Mouse (Mus musculus): ENCODE results near the gene Nr3c2. TPM values are rescaled to one million over a fixed set of nuclear protein-coding genes. Genes with fewer than 3 reads are reported as not detected.

The Nr3c2 gene
- total RNA-seq, 1 experiment = 1.4 TPM

DNA sequence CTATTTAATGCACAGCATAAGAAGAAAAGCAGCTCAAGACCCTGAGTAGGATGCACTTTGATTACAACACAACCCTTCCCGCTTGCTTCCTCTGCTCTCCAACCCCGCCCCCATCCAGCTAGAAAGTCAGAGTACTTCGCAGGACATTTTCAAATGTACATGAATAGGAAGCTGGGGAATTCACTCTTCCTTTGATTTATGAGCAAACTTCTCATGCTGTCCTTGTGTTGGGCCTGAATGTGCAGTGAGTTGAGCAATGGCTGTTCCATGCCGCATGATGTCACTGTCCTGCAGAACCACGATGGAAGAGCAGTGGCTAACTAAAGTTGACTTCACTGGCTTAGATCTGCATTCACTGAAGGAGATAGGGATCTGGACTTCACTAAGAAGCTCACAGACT, 376.3 kb downstream of the Nr3c2 start:
- H3K9ac ChIP-seq (ENCODE audit: insufficient read depth, low read depth, low read length, poor library complexity, severe bottlenecking) = no peak overlapping the region
- in situ Hi-C loops (cut with MboI; ENCODE audit: low sequenced_read_pairs in 2 of 2, unreplicated experiment in 2 of 2) = no loop called here
- no peak overlapping the region for H3K4me3 ChIP-seq (ENCODE audit: insufficient read depth in 1 of 2, low read depth in 1 of 2, low read length in 2 of 2, poor library complexity in 1 of 2, severe bottlenecking in 1 of 2)

DNA sequence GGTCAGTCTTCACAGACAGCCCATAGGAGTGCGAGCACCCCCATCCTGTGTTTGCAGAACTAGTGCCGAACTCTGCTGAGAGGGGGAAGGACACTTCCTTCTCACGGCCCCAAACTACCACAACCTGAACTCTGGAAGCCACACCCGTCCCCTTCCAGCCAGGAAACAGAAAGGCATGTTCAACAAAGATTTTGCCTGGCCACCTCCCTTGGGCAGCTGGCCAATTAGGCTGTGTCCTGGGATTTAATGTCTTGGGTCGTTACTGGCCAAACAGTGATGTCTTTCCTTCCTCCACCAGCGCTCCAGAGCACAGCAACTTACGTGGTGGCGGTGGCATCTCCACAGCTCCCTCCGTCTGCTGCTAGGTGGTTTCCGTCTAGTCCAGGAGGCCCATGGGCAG, 377.6 kb downstream of the Nr3c2 start:
- Histone ChIP-seq H3K9ac (ENCODE audit: insufficient read depth, low read depth, low read length, poor library complexity, severe bottlenecking) (no peak overlapping the region), H3K4me1 (ENCODE audit: control insufficient read depth in 2 of 2, insufficient read depth in 2 of 2, low read length in 2 of 2, poor library complexity in 1 of 2) (no peaks in the 10 kb centered on the region; a peak in 1 of 4 replicates), H3K4me3 (ENCODE audit: insufficient read depth in 1 of 2, low read depth in 1 of 2, low read length in 2 of 2, poor library complexity in 1 of 2, severe bottlenecking in 1 of 2) (no peak overlapping the region), H3K9me3 (ENCODE audit: control insufficient read depth, insufficient read depth, low read depth, low read length) (no peaks in the 10 kb centered on the region), H3K27ac (ENCODE audit: insufficient read depth, low read depth, low read length, poor library complexity, severe bottlenecking) (no peak overlapping the region; the same call in 1 of the 2 replicates), H3K36me3 (ENCODE audit: control insufficient read depth, insufficient read depth, low read length, poor library complexity, severe bottlenecking) (0 out of 2 replicates have a peak, but pooled peaks cover 2% of the 10 kb centered on the region)
- in situ Hi-C loops (cut with MboI; ENCODE audit: low sequenced_read_pairs in 2 of 2, unreplicated experiment in 2 of 2) = no loop called here
- no peak for DNase-seq (ENCODE audit: low read depth, low spot score)
- TF ChIP-seq ZNF384 (IDR thresholded peaks at IDR 0.05; ENCODE audit: low read depth, low read length) (no peak), HCFC1 (IDR thresholded peaks at IDR 0.05; ENCODE audit: borderline replicate concordance, insufficient read depth, low read length) (no peak), MAFK (IDR thresholded peaks at IDR 0.05; ENCODE audit: insufficient read depth, low read depth, low read length) (no peak)

More for the DNA sequence above, 376.3 kb downstream of the Nr3c2 start:
- Histone ChIP-seq H3K27ac (ENCODE audit: insufficient read depth, low read depth, low read length, poor library complexity, severe bottlenecking) (no peak overlapping the region), H3K4me1 (ENCODE audit: control insufficient read depth in 2 of 2, insufficient read depth in 2 of 2, low read length in 2 of 2, poor library complexity in 1 of 2) (no peaks in the 10 kb centered on the region; a peak in 1 of 4 replicates), H3K9me3 (ENCODE audit: control insufficient read depth, insufficient read depth, low read depth, low read length) (no peaks in the 10 kb centered on the region), H3K36me3 (ENCODE audit: control insufficient read depth, insufficient read depth, low read length, poor library complexity, severe bottlenecking) (0 out of 2 replicates have a peak, but pooled peaks cover 2% of the 10 kb centered on the region)
- TF ChIP-seq HCFC1 (IDR thresholded peaks at IDR 0.05; ENCODE audit: borderline replicate concordance, insufficient read depth, low read length) (no peak), MAFK (IDR thresholded peaks at IDR 0.05; ENCODE audit: insufficient read depth, low read depth, low read length) (no peak), ZNF384 (IDR thresholded peaks at IDR 0.05; ENCODE audit: low read depth, low read length) (no peak), CHD2 (IDR thresholded peaks at IDR 0.05; ENCODE audit: low read depth, low read length) (no peak), ZC3H11A (IDR thresholded peaks at IDR 0.05; ENCODE audit: borderline replicate concordance, low read depth, low read length) (no peak)
- DNase-seq (ENCODE audit: low read depth, low spot score) = no peak

DNA sequence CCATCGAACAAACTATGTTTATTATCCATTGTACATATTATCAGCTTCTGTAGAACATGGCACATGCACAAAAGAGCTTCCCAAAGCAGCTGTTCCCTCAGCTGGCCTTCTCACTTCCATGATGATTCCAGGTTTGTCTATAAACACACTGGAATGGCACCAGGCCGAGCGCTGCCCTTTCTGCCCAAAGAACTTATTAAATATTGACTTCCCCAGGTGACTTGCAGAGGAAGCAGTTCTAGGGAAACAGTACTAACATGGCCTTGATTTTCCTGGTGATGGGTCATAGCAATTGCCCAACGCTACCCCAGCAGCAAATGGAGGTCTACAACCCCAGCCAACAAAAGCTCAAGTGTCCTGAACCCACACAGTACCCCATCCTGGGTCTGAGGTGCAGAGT, 379.0 kb downstream of the Nr3c2 start:
- Histone ChIP-seq H3K4me3 (ENCODE audit: insufficient read depth in 1 of 2, low read depth in 1 of 2, low read length in 2 of 2, poor library complexity in 1 of 2, severe bottlenecking in 1 of 2) (no peak overlapping the region), H3K4me1 (ENCODE audit: control insufficient read depth in 2 of 2, insufficient read depth in 2 of 2, low read length in 2 of 2, poor library complexity in 1 of 2) (no peaks in the 10 kb centered on the region), H3K9ac (ENCODE audit: insufficient read depth, low read depth, low read length, poor library complexity, severe bottlenecking) (no peak overlapping the region), H3K9me3 (ENCODE audit: control insufficient read depth, insufficient read depth, low read depth, low read length) (no peaks in the 10 kb centered on the region), H3K27ac (ENCODE audit: insufficient read depth, low read depth, low read length, poor library complexity, severe bottlenecking) (no peak overlapping the region), H3K36me3 (ENCODE audit: control insufficient read depth, insufficient read depth, low read length, poor library complexity, severe bottlenecking) (0 out of 2 replicates have a peak, but pooled peaks cover 2% of the 10 kb centered on the region)
- TF ChIP-seq MAFK (IDR thresholded peaks at IDR 0.05; ENCODE audit: insufficient read depth, low read depth, low read length) = no peak
- no peak for DNase-seq (ENCODE audit: low read depth, low spot score)
- in situ Hi-C loops (cut with MboI; ENCODE audit: low sequenced_read_pairs in 2 of 2, unreplicated experiment in 2 of 2) = no loop called here

DNA sequence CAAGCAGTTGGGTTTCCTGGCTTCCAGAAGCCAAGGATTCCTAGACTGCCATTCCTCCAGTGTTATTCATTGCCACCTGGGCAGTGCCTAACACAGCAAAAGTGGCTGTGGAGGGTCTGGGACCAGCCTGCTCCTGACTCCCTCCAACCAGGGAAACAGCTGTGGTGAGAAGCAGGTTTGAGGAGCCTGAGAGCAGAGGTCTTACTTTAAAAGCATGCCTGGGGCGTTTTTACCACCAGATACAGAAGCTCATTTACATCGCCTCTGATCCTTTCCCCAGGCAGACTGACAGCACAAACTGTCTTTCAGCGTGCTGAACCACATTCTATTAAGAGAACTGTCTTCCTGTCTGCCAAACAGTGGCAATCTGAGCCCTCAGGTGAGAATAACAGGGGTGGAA, 380.7 kb downstream of the Nr3c2 start:
- no peak overlapping the region for H3K9ac ChIP-seq (ENCODE audit: insufficient read depth, low read depth, low read length, poor library complexity, severe bottlenecking)
- in situ Hi-C loops (cut with MboI; ENCODE audit: low sequenced_read_pairs in 2 of 2, unreplicated experiment in 2 of 2) = no loop called here
- TF ChIP-seq CHD2 (IDR thresholded peaks at IDR 0.05; ENCODE audit: low read depth, low read length) = no peak
- no peak overlapping the region for H3K27ac ChIP-seq (ENCODE audit: insufficient read depth, low read depth, low read length, poor library complexity, severe bottlenecking)
- H3K9me3 ChIP-seq (ENCODE audit: control insufficient read depth, insufficient read depth, low read depth, low read length) = no peaks in the 10 kb centered on the region
- no peaks in the 10 kb centered on the region for H3K4me1 ChIP-seq (ENCODE audit: control insufficient read depth in 2 of 2, insufficient read depth in 2 of 2, low read length in 2 of 2, poor library complexity in 1 of 2)
- H3K4me3 ChIP-seq (ENCODE audit: insufficient read depth in 1 of 2, low read depth in 1 of 2, low read length in 2 of 2, poor library complexity in 1 of 2, severe bottlenecking in 1 of 2) = no peak overlapping the region
- no peak for DNase-seq (ENCODE audit: low read depth, low spot score)
- H3K36me3 ChIP-seq (ENCODE audit: control insufficient read depth, insufficient read depth, low read length, poor library complexity, severe bottlenecking) = 0 out of 2 replicates have a peak, but pooled peaks cover 2% of the 10 kb centered on the region

DNA sequence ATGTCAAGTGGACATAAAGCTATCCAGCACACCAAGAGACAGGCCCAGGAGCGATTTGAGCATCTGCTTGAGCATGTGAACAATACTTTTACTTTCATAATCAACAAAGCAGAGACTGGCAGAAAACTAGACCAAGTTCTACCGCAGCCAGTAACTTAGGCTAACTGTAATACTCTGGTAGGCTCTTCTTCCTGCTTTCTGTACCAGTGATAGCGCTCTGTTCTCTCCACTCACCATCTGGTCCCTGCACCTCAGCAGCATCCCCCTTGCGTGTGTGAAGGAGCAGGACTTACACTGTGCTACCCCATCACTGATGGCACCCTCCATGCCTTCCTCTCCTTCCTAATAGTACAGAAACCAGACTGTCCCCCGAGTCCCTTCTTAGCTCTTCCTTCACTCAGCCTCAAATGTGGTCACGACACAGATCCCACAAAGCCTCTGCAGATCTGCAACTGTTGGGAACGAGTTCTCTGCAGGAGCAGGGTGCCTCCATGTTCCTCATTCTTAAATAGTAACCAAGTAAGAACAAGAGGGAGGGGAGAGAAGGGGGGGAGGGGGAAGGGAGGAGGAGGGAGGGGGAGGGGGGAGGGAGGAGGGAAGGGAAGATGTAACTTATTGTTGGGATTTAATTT, 383.5 kb downstream of the Nr3c2 start:
- Histone ChIP-seq H3K27ac (ENCODE audit: insufficient read depth, low read depth, low read length, poor library complexity, severe bottlenecking) (no peak overlapping the region), H3K4me3 (ENCODE audit: insufficient read depth in 1 of 2, low read depth in 1 of 2, low read length in 2 of 2, poor library complexity in 1 of 2, severe bottlenecking in 1 of 2) (no peak overlapping the region), H3K36me3 (ENCODE audit: control insufficient read depth, insufficient read depth, low read length, poor library complexity, severe bottlenecking) (no peaks in the 10 kb centered on the region), H3K9me3 (ENCODE audit: control insufficient read depth, insufficient read depth, low read depth, low read length) (no peaks in the 10 kb centered on the region), H3K4me1 (ENCODE audit: control insufficient read depth in 2 of 2, insufficient read depth in 2 of 2, low read length in 2 of 2, poor library complexity in 1 of 2) (no peaks in the 10 kb centered on the region), H3K9ac (ENCODE audit: insufficient read depth, low read depth, low read length, poor library complexity, severe bottlenecking) (no peak overlapping the region)
- DNase-seq (ENCODE audit: low read depth, low spot score) = no peak
- TF ChIP-seq HCFC1 (IDR thresholded peaks at IDR 0.05; ENCODE audit: borderline replicate concordance, insufficient read depth, low read length) (no peak), MAFK (IDR thresholded peaks at IDR 0.05; ENCODE audit: insufficient read depth, low read depth, low read length) (no peak), CHD2 (IDR thresholded peaks at IDR 0.05; ENCODE audit: low read depth, low read length) (no peak), ZC3H11A (IDR thresholded peaks at IDR 0.05; ENCODE audit: borderline replicate concordance, low read depth, low read length) (no peak), ZNF384 (IDR thresholded peaks at IDR 0.05; ENCODE audit: low read depth, low read length) (no peak)
- in situ Hi-C loops (cut with MboI; ENCODE audit: low sequenced_read_pairs in 2 of 2, unreplicated experiment in 2 of 2) = no loop called here
